Mouse (Mus musculus) stomach, postnatal 0 days (tissue): Measurements from ENCODE around the gene 5730522E02Rik. TPM values are rescaled to one million over a fixed set of nuclear protein-coding genes. Genes with fewer than 3 reads are reported as not detected.

ENCODE experiments used
- ATAC-seq: fragments of 200-750 bp; cut with Nextera tagmentation; 2 replicates; pipeline ENCODE4 v1.8.0; 2017; ENCODE audit not compliant: low FRiP score, low TSS enrichment
- DNase-seq: peaks from one replicate; pipeline ENCODE4 v3.0.0-alpha.2; 2016; ENCODE audit warnings: low spot score
- H3K27ac ChIP-seq: fragments of 300-500 bp; sonication (generic); replicated peaks from 2 replicates; pipeline ENCODE4 v1.5.1; 2014; ENCODE audit warnings: mild to moderate bottlenecking, control low read depth
- H3K27me3 ChIP-seq: fragments of 300-500 bp; sonication (generic); 2 replicates; pipeline ENCODE4 v1.6.1; 2014; ENCODE audit warnings: low read length; ENCODE audit not compliant: control insufficient read depth, insufficient read depth
- H3K36me3 ChIP-seq: fragments of 300-500 bp; sonication (generic); 2 replicates; pipeline ENCODE4 v1.6.1; 2014; ENCODE audit warnings: low read length, mixed read lengths; ENCODE audit not compliant: control insufficient read depth, insufficient read depth
- H3K4me1 ChIP-seq: fragments of 300-500 bp; sonication (generic); replicated peaks from 2 replicates; pipeline ENCODE4 v1.6.1; 2014; ENCODE audit warnings: antibody characterized with exemption; ENCODE audit not compliant: control insufficient read depth, insufficient read depth
- H3K4me2 ChIP-seq: fragments of 300-500 bp; sonication (generic); replicated peaks from 2 replicates; pipeline ENCODE4 v1.6.1; 2014; ENCODE audit warnings: low read depth, mild to moderate bottlenecking, control low read depth, moderate library complexity
- H3K4me3 ChIP-seq: fragments of 300-500 bp; sonication (generic); 2 replicates; pipeline ENCODE4 v1.5.1; 2014; ENCODE audit warnings: low read depth, low read length, control low read depth
- H3K9ac ChIP-seq: fragments of 300-500 bp; sonication (generic); 2 replicates; pipeline ENCODE4 v1.6.1; 2014; ENCODE audit warnings: mild to moderate bottlenecking, low read length, control low read depth, mixed read lengths
- H3K9me3 ChIP-seq: fragments of 300-500 bp; sonication (generic); 2 replicates; pipeline ENCODE4 v1.6.1; 2016; ENCODE audit warnings: low read length; ENCODE audit not compliant: control insufficient read depth
- CTCF ChIP-seq: IDR thresholded peaks from 2 replicates; pipeline ENCODE4 v1.5.1; 2016; ENCODE audit warnings: antibody characterized with exemption, low read depth, mild to moderate bottlenecking, moderate library complexity
- EP300 ChIP-seq: optimal IDR thresholded peaks from 2 replicates; pipeline ENCODE3; 2016; ENCODE audit warnings: antibody characterized with exemption
- WGBS: fragments of 180-500 bp; shearing (Covaris S2); extraction: QIAGEN DNeasy Blood & Tissue Kit; methylation state at CpG from one replicate; pipeline ENCODE4 v1.1.7; 2014; 5-methylcytosine and 5-hydroxymethylcytosine counted together
- polyA plus RNA-seq: library from polyadenylated mRNA; unstranded; fragments of >200 nt; fragmentation: Nextera tagmentation; extraction: Ambion mirVana; gene quantifications from 2 replicates; pipeline ENCODE4 v1.2.1, GENCODE M21; 2015

5730522E02Rik gene
- polyA plus RNA-seq, 1 experiment from 2014 or later = 1.1 TPM

DNA sequence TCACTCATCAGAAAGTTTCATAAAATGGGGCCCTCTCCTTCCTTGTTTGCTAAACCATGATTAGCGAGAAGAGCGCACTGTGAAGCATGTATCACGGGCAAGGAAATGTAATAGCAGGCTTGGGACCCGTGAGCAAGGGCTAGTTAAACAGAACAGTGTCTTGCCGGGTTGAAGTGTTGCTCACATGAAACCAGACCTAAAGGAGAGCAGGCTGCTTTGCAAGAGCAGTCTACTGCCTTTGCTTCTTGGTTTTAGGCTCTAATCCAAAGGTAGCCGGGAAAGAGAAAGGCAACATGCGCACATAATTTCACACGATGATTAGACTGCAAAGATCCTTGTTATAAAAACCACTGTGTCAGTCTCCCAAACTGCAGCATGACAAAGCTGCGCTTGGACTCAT lies 354.8 kb downstream of the 5730522E02Rik start:
- 34% methylated on average over 9 of the region's 9 CpGs for WGBS
- Histone ChIP-seq H3K4me3 (no peak overlapping the region), H3K9ac (no peak overlapping the region), H3K4me2 (peak overlapping the region; percentile 28; the same call in 1 of the 2 replicates), H3K27me3 (no peaks in the 10 kb centered on the region), H3K9me3 (no peaks in the 10 kb centered on the region), H3K36me3 (no peaks in the 10 kb centered on the region), H3K27ac (no peak overlapping the region), H3K4me1 (no peaks in the 10 kb centered on the region)
- DNase-seq = no peak
- TF ChIP-seq EP300 = no peak
- TF ChIP-seq CTCF = no peak
- no peak for ATAC-seq

DNA sequence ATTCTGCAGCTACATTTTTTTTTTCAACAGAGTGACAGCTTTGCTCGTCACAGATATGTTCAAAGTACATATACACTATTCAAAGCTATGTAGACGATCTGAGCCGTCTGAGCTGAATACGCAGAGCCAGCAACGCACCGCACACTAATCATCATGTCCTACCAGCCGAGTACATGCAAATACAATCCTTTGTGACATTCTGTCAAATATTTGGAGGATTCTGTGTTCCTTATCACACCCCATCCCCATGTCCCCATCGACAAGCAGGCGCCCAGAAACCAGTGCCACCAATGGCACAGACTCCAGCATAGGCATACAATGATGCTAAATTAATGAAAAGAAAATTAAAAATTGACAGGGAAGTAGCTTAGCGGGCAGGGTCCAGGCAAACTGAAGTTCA lies 356.3 kb downstream of the 5730522E02Rik start:
- no peak for DNase-seq
- TF ChIP-seq CTCF (no peak), EP300 (no peak)
- Histone ChIP-seq H3K9me3 (no peaks in the 10 kb centered on the region), H3K36me3 (no peaks in the 10 kb centered on the region), H3K4me1 (no peaks in the 10 kb centered on the region), H3K27ac (no peak overlapping the region), H3K9ac (no peak overlapping the region), H3K4me2 (no peak overlapping the region), H3K4me3 (no peak overlapping the region), H3K27me3 (no peaks in the 10 kb centered on the region)
- WGBS = 73% methylated on average over 10 of the region's 10 CpGs
- ATAC-seq = no peak

- TF ChIP-seq EP300 (no peak), CTCF (no peak)
- Histone ChIP-seq H3K9me3 (no peaks in the 10 kb centered on the region), H3K4me3 (no peak overlapping the region), H3K36me3 (no peaks in the 10 kb centered on the region), H3K27ac (no peak overlapping the region), H3K27me3 (no peaks in the 10 kb centered on the region), H3K9ac (no peak overlapping the region), H3K4me2 (no peak overlapping the region), H3K4me1 (no peaks in the 10 kb centered on the region)
- WGBS = 52% methylated on average over 5 of the region's 5 CpGs
- DNase-seq (no peak), ATAC-seq (no peak)
Measured at GRCm38 (mm10) chr11:25853032-25853431, 357.5 kb downstream of the 5730522E02Rik start.

DNA sequence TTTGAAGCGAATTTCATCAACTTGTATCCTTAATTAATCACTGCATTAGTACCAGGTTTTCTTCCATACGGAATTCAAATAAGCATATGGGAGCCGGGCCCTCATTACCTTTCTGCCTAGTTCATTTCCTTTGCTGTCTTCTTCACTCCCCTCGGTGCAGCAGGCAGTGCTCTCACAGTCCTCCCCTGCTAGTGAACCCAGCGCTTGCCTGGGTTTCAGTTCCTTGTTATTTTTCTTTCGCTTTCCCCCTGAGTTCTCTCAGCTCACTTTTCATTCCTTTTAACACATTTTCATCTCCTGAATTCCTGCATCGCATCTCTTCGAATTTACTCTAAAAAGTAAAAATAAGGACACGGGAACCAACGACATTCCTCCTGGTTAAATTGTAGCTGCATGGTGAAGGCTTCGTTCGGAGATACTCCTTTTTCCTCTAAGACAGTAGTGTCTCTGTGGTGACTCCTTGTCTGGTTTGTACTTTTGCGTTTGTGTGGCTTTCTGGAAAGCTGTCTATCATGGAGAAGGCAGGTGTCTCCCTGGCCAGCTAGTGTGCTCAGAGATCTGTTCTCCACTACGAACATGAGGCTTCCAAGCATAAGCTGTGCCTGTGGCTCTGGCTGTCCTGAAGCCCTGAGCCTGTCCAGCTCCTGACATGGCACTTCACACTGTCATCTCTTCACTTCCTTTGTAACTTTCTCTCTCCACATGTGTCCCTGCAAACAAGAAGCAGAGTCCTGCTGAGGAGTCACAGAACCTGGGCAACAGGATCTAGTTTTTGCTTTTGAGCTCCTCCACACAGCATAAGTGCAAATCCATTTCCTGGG lies 361.5 kb downstream of the 5730522E02Rik start:
- WGBS = 66% methylated on average over 14 of the region's 14 CpGs
- H3K9me3 ChIP-seq = no peaks in the 10 kb centered on the region
- H3K36me3 ChIP-seq = no peaks in the 10 kb centered on the region
- H3K27ac ChIP-seq = no peak overlapping the region
- H3K4me1 ChIP-seq = no peaks in the 10 kb centered on the region
- no peak overlapping the region for H3K9ac ChIP-seq
- no peak overlapping the region for H3K4me2 ChIP-seq
- no peak for TF ChIP-seq CTCF
- TF ChIP-seq EP300 = no peak
- ATAC-seq (no peak), DNase-seq (no peak)
- no peak overlapping the region for H3K4me3 ChIP-seq
- H3K27me3 ChIP-seq = no peaks in the 10 kb centered on the region

DNA sequence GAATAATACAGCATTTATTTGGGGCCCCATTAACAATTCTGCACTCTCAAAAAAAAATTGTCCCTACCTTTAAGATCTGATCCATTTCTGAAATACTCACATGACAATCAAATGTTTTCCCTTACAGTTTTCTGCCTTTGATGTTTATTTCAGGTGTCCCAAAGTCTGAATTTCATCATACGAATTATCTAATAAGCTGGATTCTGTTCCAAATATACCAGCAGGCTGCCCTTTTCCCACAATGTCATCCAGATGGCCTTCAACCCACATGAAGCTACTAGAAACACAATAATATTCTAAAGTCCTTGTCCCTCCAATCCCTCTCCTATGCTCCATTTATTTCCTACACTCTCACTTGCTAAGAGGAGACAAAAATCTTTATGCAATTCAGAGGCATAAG lies 372.1 kb downstream of the 5730522E02Rik start:
- no peaks in the 10 kb centered on the region for H3K27me3 ChIP-seq
- no peak for DNase-seq
- H3K36me3 ChIP-seq = no peaks in the 10 kb centered on the region
- no peak overlapping the region for H3K9ac ChIP-seq
- no peak for ATAC-seq
- WGBS = 81% methylated on average over 1 of the region's 1 CpGs
- TF ChIP-seq EP300 (no peak), CTCF (no peak)
- H3K27ac ChIP-seq = no peak overlapping the region
- H3K9me3 ChIP-seq = no peaks in the 10 kb centered on the region
- no peaks in the 10 kb centered on the region for H3K4me1 ChIP-seq
- H3K4me2 ChIP-seq = no peak overlapping the region
- no peak overlapping the region for H3K4me3 ChIP-seq

DNA sequence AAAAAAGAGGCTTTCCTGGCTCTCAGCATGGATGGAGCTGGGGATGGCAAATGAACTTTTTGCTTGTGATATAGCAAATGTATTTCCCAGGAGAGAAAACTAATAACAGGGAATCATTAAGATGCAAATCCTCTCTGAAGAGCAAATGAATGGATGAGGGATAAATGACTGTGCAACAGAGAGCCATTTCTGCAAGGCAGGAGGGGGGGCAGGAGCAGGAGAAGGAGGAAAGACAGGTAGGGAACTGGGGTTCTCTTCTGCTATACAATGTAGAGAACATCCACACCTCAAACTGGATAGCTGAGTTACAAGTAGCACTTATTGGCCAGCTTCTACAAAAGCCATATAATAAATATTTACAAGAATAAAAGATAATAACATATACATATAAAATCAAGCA lies 390.8 kb downstream of the 5730522E02Rik start:
- DNase-seq (no peak), ATAC-seq (no peak)
- TF ChIP-seq CTCF = no peak
- TF ChIP-seq EP300 = no peak
- Histone ChIP-seq H3K9ac (no peak overlapping the region), H3K9me3 (no peaks in the 10 kb centered on the region), H3K4me2 (no peak overlapping the region), H3K27ac (no peak overlapping the region), H3K4me1 (no peaks in the 10 kb centered on the region), H3K36me3 (no peaks in the 10 kb centered on the region), H3K4me3 (no peak overlapping the region), H3K27me3 (no peaks in the 10 kb centered on the region)
